Mouse (Mus musculus) heart, embryonic 11.5 days (tissue): ENCODE data around the gene Hspb9. TPM values are rescaled to one million over a fixed set of nuclear protein-coding genes. Genes with fewer than 3 reads are reported as not detected.
A peak's percentile ranks its signal among the peaks of the same experiment; 100 is the strongest.

Experiments
- ATAC-seq: fragments of 200-750 bp; cut with Nextera tagmentation; replicated peaks from 2 replicates; pipeline ENCODE4 v1.8.0; 2017; ENCODE audit warnings: moderate library complexity; ENCODE audit not compliant: insufficient number of reproducible peaks, low FRiP score, low TSS enrichment
- H3K27ac ChIP-seq: fragments of 300-500 bp; sonication (generic); 2 replicates; pipeline ENCODE4 v1.5.1; 2014; ENCODE audit warnings: mild to moderate bottlenecking, low read depth, low read length
- H3K27me3 ChIP-seq: fragments of 300-500 bp; sonication (generic); 2 replicates; pipeline ENCODE4 v1.6.1; 2014; ENCODE audit warnings: mild to moderate bottlenecking, low read length, mixed read lengths; ENCODE audit not compliant: control insufficient read depth, insufficient read depth
- H3K36me3 ChIP-seq: fragments of 300-500 bp; sonication (generic); 2 replicates; pipeline ENCODE4 v1.6.1; 2014; ENCODE audit warnings: mild to moderate bottlenecking, low read length, moderate library complexity, mixed read lengths; ENCODE audit not compliant: control insufficient read depth, insufficient read depth
- H3K4me1 ChIP-seq: fragments of 300-500 bp; sonication (generic); 2 replicates; pipeline ENCODE4 v1.6.1; 2014; ENCODE audit warnings: low read length; ENCODE audit not compliant: control insufficient read depth, insufficient read depth
- H3K4me2 ChIP-seq: fragments of 300-500 bp; sonication (generic); 2 replicates; pipeline ENCODE4 v1.6.1; 2014; ENCODE audit warnings: mild to moderate bottlenecking, moderate library complexity
- H3K4me3 ChIP-seq: fragments of 300-500 bp; sonication (generic); 2 replicates; pipeline ENCODE4 v1.5.1; 2014; ENCODE audit warnings: low read depth, low read length
- H3K9ac ChIP-seq: fragments of 300-500 bp; sonication (generic); 2 replicates; pipeline ENCODE4 v1.6.1; 2014; ENCODE audit warnings: mild to moderate bottlenecking, low read depth, low read length, moderate library complexity
- H3K9me3 ChIP-seq: fragments of 300-500 bp; sonication (generic); replicated peaks from 2 replicates; pipeline ENCODE4 v1.6.1; 2016; ENCODE audit warnings: low read length; ENCODE audit not compliant: control insufficient read depth
- WGBS: fragments of 180-500 bp; shearing (Covaris S2); extraction: QIAGEN DNeasy Blood & Tissue Kit; methylation state at CpG from one replicate; pipeline ENCODE4 v1.1.7; 2014; ENCODE audit not compliant: insufficient replicate concordance; 5-methylcytosine and 5-hydroxymethylcytosine counted together
- polyA plus RNA-seq: library from polyadenylated mRNA; unstranded; fragments of >200 nt; fragmentation: Nextera tagmentation; extraction: Ambion mirVana; gene quantifications from 2 replicates; pipeline ENCODE4 v1.2.1, GENCODE M21; 2014

Hspb9 gene
- polyA plus RNA-seq, 1 experiment from 2014 or later: not detected

- 65% methylated on average over 2 of the region's 3 CpGs for WGBS
- no peak overlapping the region for H3K4me2 ChIP-seq
- no peak for ATAC-seq
These were observed 28.3 kb upstream of the Hspb9 start for GRCm38 (mm10) chr11:100685371-100685770.

GRCm38 (mm10) chr11:100687265-100687664, 26.4 kb upstream of the Hspb9 start:
- Histone ChIP-seq H3K36me3 (no peaks in the 10 kb centered on the region), H3K4me3 (no peak overlapping the region), H3K4me2 (no peak overlapping the region), H3K9me3 (no peaks in the 10 kb centered on the region), H3K9ac (no peak overlapping the region), H3K27me3 (peaks cover 18% of the 10 kb centered on the region), H3K4me1 (peaks cover 6% of the 10 kb centered on the region; the same call in 1 of the 2 replicates), H3K27ac (no peak overlapping the region)
- 71% methylated on average over 7 of the region's 7 CpGs for WGBS
- no peak for ATAC-seq

More at GRCm38 (mm10) chr11:100685371-100685770, 28.3 kb upstream of the Hspb9 start:
- Histone ChIP-seq H3K27ac (no peak overlapping the region), H3K27me3 (peaks cover 2% of the 10 kb centered on the region; the same call in 1 of the 2 replicates), H3K9me3 (no peaks in the 10 kb centered on the region), H3K4me1 (0 out of 2 replicates have a peak, but pooled peaks cover 2% of the 10 kb centered on the region), H3K36me3 (no peaks in the 10 kb centered on the region), H3K4me3 (no peak overlapping the region), H3K9ac (no peak overlapping the region)

GRCm38 (mm10) chr11:100688443-100688842, 25.2 kb upstream of the Hspb9 start:
- peaks cover 23% of the 10 kb centered on the region for H3K27me3 ChIP-seq
- no peaks in the 10 kb centered on the region for H3K9me3 ChIP-seq
- no peak for ATAC-seq
- peaks cover 3% of the 10 kb centered on the region; the same call in 1 of the 2 replicates for H3K4me1 ChIP-seq
- H3K9ac ChIP-seq: no peak overlapping the region
- no peak overlapping the region for H3K27ac ChIP-seq
- no peak overlapping the region for H3K4me2 ChIP-seq
- H3K4me3 ChIP-seq: no peak overlapping the region
- H3K36me3 ChIP-seq: no peaks in the 10 kb centered on the region
- WGBS: 68% methylated on average over 4 of the region's 4 CpGs

GRCm38 (mm10) chr11:100690389-100690788, 23.3 kb upstream of the Hspb9 start:
- H3K27ac ChIP-seq: no peak overlapping the region
- 70% methylated on average over 7 of the region's 7 CpGs for WGBS
- no peaks in the 10 kb centered on the region for H3K9me3 ChIP-seq
- peaks cover 23% of the 10 kb centered on the region for H3K27me3 ChIP-seq
- H3K4me3 ChIP-seq: no peak overlapping the region
- peaks cover 3% of the 10 kb centered on the region; the same call in 1 of the 2 replicates for H3K4me1 ChIP-seq
- no peak overlapping the region for H3K4me2 ChIP-seq
- no peak overlapping the region for H3K9ac ChIP-seq
- H3K36me3 ChIP-seq: no peaks in the 10 kb centered on the region
- ATAC-seq: no peak

- Histone ChIP-seq H3K9ac (peak within 1 kb of the TSS; percentile 52; the same call in 1 of the 2 replicates), H3K27me3 (peaks cover 23% of the 10 kb centered on the region), H3K4me1 (peaks cover 3% of the 10 kb centered on the region; the same call in 1 of the 2 replicates), H3K4me3 (peak within 1 kb of the TSS; percentile 44), H3K27ac (no peak within 1 kb of the TSS), H3K9me3 (no peaks in the 10 kb centered on the region), H3K4me2 (peak within 1 kb of the TSS; percentile 75), H3K36me3 (no peaks in the 10 kb centered on the region)
- WGBS: 2% methylated on average over 23 of the region's 23 CpGs
- no peak for ATAC-seq
These were observed 21.5 kb upstream of the Hspb9 start, which contains the start of gene Zfp385c for GRCm38 (mm10) chr11:100692164-100692616. TSS of gene Zfp385c (minus strand) at chr11:100692455.

GRCm38 (mm10) chr11:100693154-100693553, 20.5 kb upstream of the Hspb9 start:
- 27% methylated on average over 5 of the region's 5 CpGs for WGBS
- Histone ChIP-seq H3K9ac (no peak overlapping the region), H3K27ac (no peak overlapping the region), H3K4me2 (no peak overlapping the region), H3K9me3 (no peaks in the 10 kb centered on the region), H3K36me3 (no peaks in the 10 kb centered on the region), H3K27me3 (peaks cover 23% of the 10 kb centered on the region), H3K4me1 (peaks cover 3% of the 10 kb centered on the region; the same call in 1 of the 2 replicates), H3K4me3 (no peak overlapping the region)
- no peak for ATAC-seq

GRCm38 (mm10) chr11:100694926-100695325, 18.7 kb upstream of the Hspb9 start:
- no peaks in the 10 kb centered on the region for H3K36me3 ChIP-seq
- WGBS: 34% methylated on average over 5 of the region's 5 CpGs
- ATAC-seq: no peak
- H3K4me1 ChIP-seq: peaks cover 3% of the 10 kb centered on the region; the same call in 1 of the 2 replicates
- no peak overlapping the region for H3K4me2 ChIP-seq
- H3K9ac ChIP-seq: no peak overlapping the region
- H3K9me3 ChIP-seq: no peaks in the 10 kb centered on the region
- no peak overlapping the region for H3K27ac ChIP-seq
- peaks cover 23% of the 10 kb centered on the region for H3K27me3 ChIP-seq
- H3K4me3 ChIP-seq: no peak overlapping the region

- Histone ChIP-seq H3K4me1 (0 out of 2 replicates have a peak, but pooled peaks cover 9% of the 10 kb centered on the region), H3K27ac (no peak overlapping the region), H3K9ac (no peak overlapping the region), H3K36me3 (no peaks in the 10 kb centered on the region), H3K27me3 (peaks cover 3% of the 10 kb centered on the region; the same call in 1 of the 2 replicates), H3K9me3 (no peaks in the 10 kb centered on the region), H3K4me2 (no peak overlapping the region), H3K4me3 (no peak overlapping the region)
- WGBS: 71% methylated on average over 7 of the region's 7 CpGs
- ATAC-seq: no peak
These were observed 15.7 kb upstream of the Hspb9 start for GRCm38 (mm10) chr11:100697921-100698320.

GRCm38 (mm10) chr11:100700710-100701109, 12.9 kb upstream of the Hspb9 start:
- ATAC-seq: no peak
- peaks cover 7% of the 10 kb centered on the region for H3K36me3 ChIP-seq
- no peak overlapping the region for H3K4me3 ChIP-seq
- 70% methylated on average over 3 of the region's 3 CpGs for WGBS
- H3K4me1 ChIP-seq: 0 out of 2 replicates have a peak, but pooled peaks cover 9% of the 10 kb centered on the region
- H3K27me3 ChIP-seq: peaks cover 5% of the 10 kb centered on the region; the same call in 1 of the 2 replicates
- no peak overlapping the region for H3K9ac ChIP-seq
- no peaks in the 10 kb centered on the region for H3K9me3 ChIP-seq
- H3K27ac ChIP-seq: no peak overlapping the region
- no peak overlapping the region for H3K4me2 ChIP-seq
